Mouse (Mus musculus) spleen, adult 10 weeks (tissue): ENCODE data around the gene 4933428M09Rik. TPM values are rescaled to one million over a fixed set of nuclear protein-coding genes. Genes with fewer than 3 reads are reported as not detected.

Source experiments
- polyA plus RNA-seq: library from polyadenylated mRNA; stranded (reverse); fragments of 350-450 nt; fragmentation: Illumina TruSeq; extraction: RNeasy Lipid Tissue Mini Kit (QIAGEN cat#74804); gene quantifications from one replicate; pipeline ENCODE4 v1.2.3, GENCODE M21; 2015; ENCODE audit warnings: low replicate concordance; ENCODE audit not compliant: insufficient read depth

4933428M09Rik gene
- not detected for polyA plus RNA-seq

GRCm38 (mm10) chrX:139178928-139179327 is at the start of gene 4933428M09Rik:
Gene 4933428M09Rik (plus strand): TSS chrX:139179228.

GRCm38 (mm10) chrX:139209829-139210225 is 30.8 kb downstream of the 4933428M09Rik start, which contains the start of gene Mum1l1:
Gene Mum1l1 (plus strand): TSS chrX:139210042.

Other genes starting within 250 kb of the 4933428M09Rik start
- not detected for gene Serpina7, start 94.0 kb upstream of the 4933428M09Rik start, polyA plus RNA-seq
- gene 4930513O06Rik, start 93.0 kb upstream of the 4933428M09Rik start, polyA plus RNA-seq: not detected
- 0.36 TPM for gene Mum1l1, start 30.8 kb downstream of the 4933428M09Rik start, polyA plus RNA-seq
- gene Trap1a, start 154.5 kb downstream of the 4933428M09Rik start, polyA plus RNA-seq: not detected